Mouse (Mus musculus) limb, embryonic 12.5 days (tissue): ENCODE measurements around the gene Tspear. TPM values are rescaled to one million over a fixed set of nuclear protein-coding genes. Genes with fewer than 3 reads are reported as not detected.

ENCODE experiments used
- ATAC-seq: fragments of 200-750 bp; cut with Nextera tagmentation; 2 replicates; pipeline ENCODE4 v1.8.0; 2017; ENCODE audit warnings: low read depth, moderate TSS enrichment; ENCODE audit not compliant: insufficient number of reproducible peaks, insufficient read depth, low FRiP score, low TSS enrichment
- H3K27ac ChIP-seq: fragments of 300-500 bp; sonication (generic); 2 replicates; pipeline ENCODE4 v1.5.1; 2016; ENCODE audit warnings: mild to moderate bottlenecking, moderate library complexity
- H3K27me3 ChIP-seq: fragments of 300-500 bp; sonication (generic); 2 replicates; pipeline ENCODE4 v1.6.1; 2016; ENCODE audit warnings: mild to moderate bottlenecking, moderate library complexity
- H3K36me3 ChIP-seq: fragments of 300-500 bp; sonication (generic); 2 replicates; pipeline ENCODE4 v1.6.1; 2016; ENCODE audit warnings: mild to moderate bottlenecking, moderate library complexity
- H3K4me1 ChIP-seq: fragments of 300-500 bp; sonication (generic); replicated peaks from 2 replicates; pipeline ENCODE4 v1.6.1; 2016
- H3K4me2 ChIP-seq: fragments of 300-500 bp; sonication (generic); 2 replicates; pipeline ENCODE4 v1.6.1; 2016; ENCODE audit warnings: mild to moderate bottlenecking, moderate library complexity
- H3K4me3 ChIP-seq: fragments of 300-500 bp; sonication (generic); replicated peaks from 2 replicates; pipeline ENCODE4 v1.5.1; 2016; ENCODE audit warnings: mild to moderate bottlenecking
- H3K9ac ChIP-seq: fragments of 300-500 bp; sonication (generic); replicated peaks from 2 replicates; pipeline ENCODE4 v1.6.1; 2016; ENCODE audit warnings: mild to moderate bottlenecking, moderate library complexity
- H3K9me3 ChIP-seq: fragments of 300-500 bp; sonication (generic); 2 replicates; pipeline ENCODE4 v1.6.1; 2016; ENCODE audit warnings: mild to moderate bottlenecking, moderate library complexity
- WGBS: fragments of 180-500 bp; shearing (Covaris S2); methylation state at CpG from one replicate; pipeline ENCODE4 v1.1.7; 2016; 5-methylcytosine and 5-hydroxymethylcytosine counted together
- polyA plus RNA-seq: library from polyadenylated mRNA; unstranded; fragments of >200 nt; fragmentation: Nextera tagmentation; extraction: Ambion mirVana; gene quantifications from 2 replicates; pipeline ENCODE4 v1.2.1, GENCODE M21; 2016

Gene Tspear
- 0.50 and 1.3 TPM in 2 replicates for polyA plus RNA-seq

GRCm38 (mm10) chr10:77685895-77686664, at the start of gene Tspear:
TSS of gene Tspear (plus strand) at chr10:77686569.
- H3K4me2 ChIP-seq: no peak within 1 kb of the TSS
- WGBS: 4% methylated on average over 22 of the region's 22 CpGs
- no peak within 1 kb of the TSS for H3K27ac ChIP-seq
- H3K9ac ChIP-seq: no peak within 1 kb of the TSS
- no peaks in the 10 kb centered on the region for H3K36me3 ChIP-seq
- peaks cover 40% of the 10 kb centered on the region for H3K4me1 ChIP-seq
- no peak for ATAC-seq
- H3K4me3 ChIP-seq: no peak within 1 kb of the TSS
- H3K9me3 ChIP-seq: no peaks in the 10 kb centered on the region
- peaks cover 55% of the 10 kb centered on the region for H3K27me3 ChIP-seq

GRCm38 (mm10) chr10:77638956-77639355, 47.4 kb upstream of the Tspear start:
- Histone ChIP-seq H3K4me2 (no peak overlapping the region), H3K27me3 (no peaks in the 10 kb centered on the region), H3K9me3 (no peaks in the 10 kb centered on the region), H3K4me1 (no peaks in the 10 kb centered on the region), H3K36me3 (peaks cover 83% of the 10 kb centered on the region), H3K27ac (no peak overlapping the region), H3K9ac (no peak overlapping the region), H3K4me3 (no peak overlapping the region)
- WGBS: 92% methylated on average over 6 of the region's 6 CpGs
- no peak for ATAC-seq

GRCm38 (mm10) chr10:77643160-77643559, 43.2 kb upstream of the Tspear start:
- Histone ChIP-seq H3K36me3 (peaks cover 77% of the 10 kb centered on the region), H3K4me3 (no peak overlapping the region), H3K9ac (no peak overlapping the region), H3K4me2 (no peak overlapping the region), H3K27me3 (no peaks in the 10 kb centered on the region), H3K4me1 (no peaks in the 10 kb centered on the region), H3K9me3 (no peaks in the 10 kb centered on the region), H3K27ac (no peak overlapping the region)
- no peak for ATAC-seq
- 91% methylated on average over 7 of the region's 7 CpGs for WGBS

- H3K36me3 ChIP-seq: peaks cover 65% of the 10 kb centered on the region
Observed at GRCm38 (mm10) chr10:77645571-77645970, 40.8 kb upstream of the Tspear start.

GRCm38 (mm10) chr10:77647461-77647860, 38.9 kb upstream of the Tspear start:
- no peak overlapping the region for H3K4me2 ChIP-seq
- no peak for ATAC-seq
- H3K9ac ChIP-seq: no peak overlapping the region
- no peaks in the 10 kb centered on the region for H3K27me3 ChIP-seq
- no peak overlapping the region for H3K27ac ChIP-seq
- no peaks in the 10 kb centered on the region for H3K4me1 ChIP-seq
- WGBS: 78% methylated on average over 1 of the region's 1 CpGs
- peaks cover 46% of the 10 kb centered on the region for H3K36me3 ChIP-seq
- no peaks in the 10 kb centered on the region for H3K9me3 ChIP-seq
- no peak overlapping the region for H3K4me3 ChIP-seq

More at GRCm38 (mm10) chr10:77645571-77645970, 40.8 kb upstream of the Tspear start:
- Histone ChIP-seq H3K4me3 (no peak overlapping the region), H3K4me2 (no peak overlapping the region), H3K27me3 (no peaks in the 10 kb centered on the region), H3K4me1 (no peaks in the 10 kb centered on the region), H3K9me3 (no peaks in the 10 kb centered on the region), H3K9ac (no peak overlapping the region), H3K27ac (no peak overlapping the region)
- ATAC-seq: no peak
- WGBS: 95% methylated on average over 5 of the region's 5 CpGs

GRCm38 (mm10) chr10:77647901-77648300, 38.5 kb upstream of the Tspear start:
- Histone ChIP-seq H3K9ac (no peak overlapping the region), H3K4me3 (no peak overlapping the region), H3K36me3 (peaks cover 43% of the 10 kb centered on the region), H3K4me2 (no peak overlapping the region), H3K4me1 (no peaks in the 10 kb centered on the region), H3K27me3 (no peaks in the 10 kb centered on the region), H3K9me3 (no peaks in the 10 kb centered on the region), H3K27ac (no peak overlapping the region)
- no peak for ATAC-seq
- 89% methylated on average over 8 of the region's 8 CpGs for WGBS

GRCm38 (mm10) chr10:77652046-77652445, 34.3 kb upstream of the Tspear start:
- Histone ChIP-seq H3K4me2 (no peak overlapping the region), H3K27ac (no peak overlapping the region), H3K36me3 (peaks cover 2% of the 10 kb centered on the region; the same call in 1 of the 2 replicates), H3K4me3 (no peak overlapping the region), H3K27me3 (no peaks in the 10 kb centered on the region), H3K4me1 (no peaks in the 10 kb centered on the region), H3K9ac (no peak overlapping the region), H3K9me3 (no peaks in the 10 kb centered on the region)
- 90% methylated on average over 9 of the region's 9 CpGs for WGBS
- ATAC-seq: no peak

GRCm38 (mm10) chr10:77658286-77658994, 27.9 kb upstream of the Tspear start:
- H3K36me3 ChIP-seq: no peaks in the 10 kb centered on the region
- H3K9me3 ChIP-seq: peaks cover 11% of the 10 kb centered on the region; the same call in 1 of the 2 replicates
- H3K4me1 ChIP-seq: 0 out of 2 replicates have a peak, but pooled peaks cover 10% of the 10 kb centered on the region
- no peak overlapping the region for H3K9ac ChIP-seq
- no peak for ATAC-seq
- 66% methylated on average over 15 of the region's 15 CpGs for WGBS
- no peak overlapping the region for H3K4me3 ChIP-seq
- no peak overlapping the region for H3K4me2 ChIP-seq
- H3K27ac ChIP-seq: no peak overlapping the region
- peaks cover 5% of the 10 kb centered on the region for H3K27me3 ChIP-seq

- H3K4me2 ChIP-seq: peak overlapping the region; percentile 55
- H3K9ac ChIP-seq: no peak overlapping the region
- peaks cover 20% of the 10 kb centered on the region for H3K4me1 ChIP-seq
- peaks cover 17% of the 10 kb centered on the region for H3K27me3 ChIP-seq
- ATAC-seq: peak; percentile 43; the same call in 1 of the 2 replicates
- 0 out of 2 replicates have a peak overlapping the region, but pooled peaks have one; percentile 12 for H3K27ac ChIP-seq
- WGBS: 22% methylated on average over 43 of the region's 43 CpGs
- H3K9me3 ChIP-seq: peaks cover 11% of the 10 kb centered on the region; the same call in 1 of the 2 replicates
- H3K36me3 ChIP-seq: no peaks in the 10 kb centered on the region
- peak overlapping the region; percentile 19; the same call in 1 of the 2 replicates for H3K4me3 ChIP-seq
Observed at GRCm38 (mm10) chr10:77663949-77664665, 22.3 kb upstream of the Tspear start.

- Histone ChIP-seq H3K9me3 (peaks cover under 1% of the 10 kb centered on the region; the same call in 1 of the 2 replicates), H3K36me3 (no peaks in the 10 kb centered on the region), H3K27me3 (peaks cover 17% of the 10 kb centered on the region), H3K4me3 (no peak overlapping the region), H3K9ac (no peak overlapping the region), H3K4me2 (no peak overlapping the region), H3K4me1 (peaks cover 20% of the 10 kb centered on the region), H3K27ac (no peak overlapping the region)
- no peak for ATAC-seq
- WGBS: 70% methylated on average over 8 of the region's 8 CpGs
Observed at GRCm38 (mm10) chr10:77666342-77666741, 20.0 kb upstream of the Tspear start.

- H3K4me1 ChIP-seq: peaks cover 20% of the 10 kb centered on the region
- WGBS: 85% methylated on average over 4 of the region's 4 CpGs
Observed at GRCm38 (mm10) chr10:77667402-77667801, 19.0 kb upstream of the Tspear start.

More at GRCm38 (mm10) chr10:77667402-77667801, 19.0 kb upstream of the Tspear start:
- no peak overlapping the region for H3K4me3 ChIP-seq
- no peaks in the 10 kb centered on the region for H3K9me3 ChIP-seq
- H3K4me2 ChIP-seq: no peak overlapping the region
- no peak overlapping the region for H3K27ac ChIP-seq
- no peak overlapping the region for H3K9ac ChIP-seq
- ATAC-seq: no peak
- no peaks in the 10 kb centered on the region for H3K36me3 ChIP-seq
- H3K27me3 ChIP-seq: peaks cover 17% of the 10 kb centered on the region
